In genomic region chr2:92373437-92373813, GRCm38 (mm10) we compare ENCODE assay signal across 11 mouse cellular contexts. TPM values are rescaled to one million over a fixed set of nuclear protein-coding genes. Genes with fewer than 3 reads are reported as not detected.
DNase-seq lines count a peak whose midpoint lies in the region; ATAC-seq and TF ChIP-seq lines count a peak whose summit lies in the region.
"Had no signal": no experiment of that assay in that cellular context is flagged by ENCODE, and none has a peak within 500 bp of the region (broad histone marks: within the 10 kb centered on the region; RNA-seq: fewer than 3 reads in every experiment).

No protein-coding gene starts in this region.

- H3K4me3 ChIP-seq in heart, embryonic 10.5 days = no peak overlapping the region
- no peak overlapping the region for H3K4me3 ChIP-seq in lung, postnatal 0 days (ENCODE audit: low read depth, low read length)
- no peak overlapping the region for H3K4me3 ChIP-seq in embryonic facial prominence, embryonic 14.5 days (ENCODE audit: low read depth, low read length)
- H3K4me3 ChIP-seq in stomach, embryonic 14.5 days (ENCODE audit: low read depth, low read length) = no peak overlapping the region

- no peak overlapping the region for H3K27ac ChIP-seq in heart, embryonic 10.5 days
- H3K27ac ChIP-seq in lung, postnatal 0 days (ENCODE audit: low read length) = peak overlapping the region; percentile 93
- peak overlapping the region; percentile 84 for H3K27ac ChIP-seq in embryonic facial prominence, embryonic 14.5 days (replicated peaks; ENCODE audit: low read depth, low read length)
- H3K27ac ChIP-seq in stomach, embryonic 14.5 days (ENCODE audit: low read length) = peak overlapping the region; percentile 82

- TF ChIP-seq EP300 in lung, postnatal 0 days (IDR thresholded peaks at IDR 0.05) = no peak

- H3K4me1 ChIP-seq in heart, embryonic 10.5 days = peaks cover 36% of the 10 kb centered on the region
- H3K4me1 ChIP-seq in lung, postnatal 0 days (ENCODE audit: insufficient read depth, low read depth, low read length) = peaks cover 13% of the 10 kb centered on the region; the same call in 1 of the 2 replicates
- H3K4me1 ChIP-seq in embryonic facial prominence, embryonic 14.5 days (ENCODE audit: control insufficient read depth, insufficient read depth, low read length) = peaks cover 30% of the 10 kb centered on the region
- peaks cover 31% of the 10 kb centered on the region for H3K4me1 ChIP-seq in stomach, embryonic 14.5 days (ENCODE audit: control insufficient read depth, insufficient read depth, low read length)

- H3K9ac ChIP-seq in lung, postnatal 0 days (replicated peaks; ENCODE audit: low read depth) = no peak overlapping the region
- no peak overlapping the region for H3K9ac ChIP-seq in embryonic facial prominence, embryonic 14.5 days (ENCODE audit: low read depth, low read length)
- H3K9ac ChIP-seq in stomach, embryonic 14.5 days (replicated peaks; ENCODE audit: low read depth, low read length) = no peak overlapping the region
- H3K9ac ChIP-seq: heart, embryonic 12.5 days had no signal

- DNase-seq in heart, adult 11 months = peak; percentile 92
- DNase-seq in heart, embryonic 10.5 days (ENCODE audit: low spot score) = no peak
- DNase-seq in lung, postnatal 0 days (ENCODE audit: low spot score) = no peak
- DNase-seq in lung, postnatal 14 days = no peak
- DNase-seq in embryonic facial prominence, embryonic 14.5 days (ENCODE audit: low spot score) = no peak
- no peak for DNase-seq in right cerebral cortex, postnatal 4 days
- DNase-seq in left cerebral cortex, postnatal 25 days (ENCODE audit: low spot score in 2 of 2) = no peak

- WGBS in heart, embryonic 10.5 days = 77% methylated on average over 11 of the region's 11 CpGs
- 69% methylated on average over 11 of the region's 11 CpGs for WGBS in lung, postnatal 0 days
- 77% methylated on average over 11 of the region's 11 CpGs for WGBS in embryonic facial prominence, embryonic 14.5 days
- WGBS in stomach, embryonic 14.5 days = 77% methylated on average over 11 of the region's 11 CpGs

- ATAC-seq in lung, postnatal 0 days = no peak
- no peak for ATAC-seq in embryonic facial prominence, embryonic 14.5 days (ENCODE audit: low read depth)
- no peak for ATAC-seq in stomach, embryonic 14.5 days (ENCODE audit: insufficient number of reproducible peaks, insufficient read depth, low FRiP score, low read depth)

- H3K9me3 ChIP-seq in heart, embryonic 10.5 days = no peaks in the 10 kb centered on the region
- no peaks in the 10 kb centered on the region for H3K9me3 ChIP-seq in lung, postnatal 0 days (ENCODE audit: low read length)
- H3K9me3 ChIP-seq in embryonic facial prominence, embryonic 14.5 days (ENCODE audit: control insufficient read depth, low read length) = no peaks in the 10 kb centered on the region
- no peaks in the 10 kb centered on the region for H3K9me3 ChIP-seq in stomach, embryonic 14.5 days (ENCODE audit: control insufficient read depth, low read depth, low read length)
- H3K9me3 ChIP-seq: heart, embryonic 12.5 days had no signal

- no peak overlapping the region for H3K4me2 ChIP-seq in lung, postnatal 0 days (replicated peaks; ENCODE audit: low read depth, low read length)
- H3K4me2 ChIP-seq in embryonic facial prominence, embryonic 14.5 days (ENCODE audit: low read depth, low read length) = no peak overlapping the region
- no peak overlapping the region for H3K4me2 ChIP-seq in stomach, embryonic 14.5 days (replicated peaks; ENCODE audit: low read depth, low read length)

- peaks cover 12% of the 10 kb centered on the region for H3K36me3 ChIP-seq in heart, embryonic 10.5 days
- peaks cover 3% of the 10 kb centered on the region; the same call in 1 of the 2 replicates for H3K36me3 ChIP-seq in lung, postnatal 0 days (ENCODE audit: insufficient read depth, low read length)
- peaks cover 2% of the 10 kb centered on the region; the same call in 1 of the 2 replicates for H3K36me3 ChIP-seq in embryonic facial prominence, embryonic 14.5 days (ENCODE audit: control insufficient read depth, insufficient read depth, low read length)
- no peaks in the 10 kb centered on the region; the same call in 1 of the 2 replicates for H3K36me3 ChIP-seq in stomach, embryonic 14.5 days (ENCODE audit: control insufficient read depth, insufficient read depth, low read length)

- TF ChIP-seq CTCF in lung, postnatal 0 days (IDR thresholded peaks at IDR 0.05) = no peak

- intact Hi-C loops in left cerebral cortex, postnatal 25 days (cut with DNase I) = no loop called here

- H3K27me3 ChIP-seq in heart, embryonic 10.5 days (ENCODE audit: insufficient read depth, poor library complexity, severe bottlenecking) = peaks cover 56% of the 10 kb centered on the region
- H3K27me3 ChIP-seq in lung, postnatal 0 days (replicated peaks; ENCODE audit: insufficient read depth, low read length) = peaks cover 4% of the 10 kb centered on the region; the same call in 1 of the 2 replicates
- H3K27me3 ChIP-seq in embryonic facial prominence, embryonic 14.5 days (replicated peaks; ENCODE audit: control insufficient read depth, insufficient read depth, low read length) = peaks cover 17% of the 10 kb centered on the region
- H3K27me3 ChIP-seq in stomach, embryonic 14.5 days (ENCODE audit: control insufficient read depth, insufficient read depth, low read length) = no peaks in the 10 kb centered on the region

RNA-seq across cellular contexts. Expression of gene Pex16, which starts 1.1 kb away (rescaled TPM):
- polyA plus RNA-seq in heart, embryonic 10.5 days (2016; fragmentation: Nextera tagmentation; extraction: Ambion mirVana) = 19.0 and 19.2 TPM in 2 replicates
- polyA plus RNA-seq in lung, postnatal 0 days (2015; fragmentation: Nextera tagmentation; extraction: Ambion mirVana) = 28.3 and 30.8 TPM in 2 replicates
- 19.6 and 22.7 TPM in 2 replicates for polyA plus RNA-seq in embryonic facial prominence, embryonic 14.5 days (2014; fragmentation: Nextera tagmentation; extraction: Ambion mirVana)
- 20.0 and 23.2 TPM in 2 replicates for polyA plus RNA-seq in stomach, embryonic 14.5 days (2014; fragmentation: Nextera tagmentation; extraction: Ambion mirVana)
- total RNA-seq in left cerebral cortex, postnatal 25 days (2021) = 10 to 100 TPM; 31.1 to 35.5 TPM

RNA-seq across cellular contexts. Expression of gene Large2, which starts 1.2 kb away (rescaled TPM):
- polyA plus RNA-seq in heart, embryonic 10.5 days (2016; fragmentation: Nextera tagmentation; extraction: Ambion mirVana) = 1.6 and 7.0 TPM in 2 replicates
- polyA plus RNA-seq in lung, postnatal 0 days (2015; fragmentation: Nextera tagmentation; extraction: Ambion mirVana) = 17.1 and 18.7 TPM in 2 replicates
- 10.7 and 11.1 TPM in 2 replicates for polyA plus RNA-seq in embryonic facial prominence, embryonic 14.5 days (2014; fragmentation: Nextera tagmentation; extraction: Ambion mirVana)
- polyA plus RNA-seq in stomach, embryonic 14.5 days (2014; fragmentation: Nextera tagmentation; extraction: Ambion mirVana) = 14.8 and 14.9 TPM in 2 replicates
- total RNA-seq in left cerebral cortex, postnatal 25 days (2021) = under 1 TPM; 0.62 to 0.80 TPM
- total RNA-seq: neutrophil, adult 5-6 weeks had no signal

RNA-seq across cellular contexts. Expression of gene 1700029I15Rik, which starts 8.9 kb away (rescaled TPM):
- polyA plus RNA-seq in heart, embryonic 10.5 days (2016; fragmentation: Nextera tagmentation; extraction: Ambion mirVana) = 0.89 and 2.7 TPM in 2 replicates
- 2.3 TPM in 2 replicates for polyA plus RNA-seq in lung, postnatal 0 days (2015; fragmentation: Nextera tagmentation; extraction: Ambion mirVana)
- 2.7 and 3.0 TPM in 2 replicates for polyA plus RNA-seq in embryonic facial prominence, embryonic 14.5 days (2014; fragmentation: Nextera tagmentation; extraction: Ambion mirVana)
- 1.4 and 2.6 TPM in 2 replicates for polyA plus RNA-seq in stomach, embryonic 14.5 days (2014; fragmentation: Nextera tagmentation; extraction: Ambion mirVana)
- total RNA-seq in left cerebral cortex, postnatal 25 days (2021) = 1 to 10 TPM; 3.4 to 4.4 TPM

RNA-seq across cellular contexts. Expression of gene Mapk8ip1, which starts 27.6 kb away (rescaled TPM):
- 7.5 and 18.2 TPM in 2 replicates for polyA plus RNA-seq in heart, embryonic 10.5 days (2016; fragmentation: Nextera tagmentation; extraction: Ambion mirVana)
- 7.8 and 9.7 TPM in 2 replicates for polyA plus RNA-seq in lung, postnatal 0 days (2015; fragmentation: Nextera tagmentation; extraction: Ambion mirVana)
- 17.6 and 18.1 TPM in 2 replicates for polyA plus RNA-seq in embryonic facial prominence, embryonic 14.5 days (2014; fragmentation: Nextera tagmentation; extraction: Ambion mirVana)
- 11.3 and 12.7 TPM in 2 replicates for polyA plus RNA-seq in stomach, embryonic 14.5 days (2014; fragmentation: Nextera tagmentation; extraction: Ambion mirVana)
- 100 to 1,000 TPM; 374 to 376 TPM for total RNA-seq in left cerebral cortex, postnatal 25 days (2021)
- total RNA-seq: common myeloid progenitor, adult 5-6 weeks; neutrophil, adult 5-6 weeks had no signal
